Mouse (Mus musculus) yolk sac, embryonic 10.5 days (tissue): ENCODE data around the gene Nek6.
A peak's percentile ranks its signal among the peaks of the same experiment; 100 is the strongest.

Experiments used
- DNase-seq: peaks from one replicate; pipeline ENCODE4 v3.0.0-alpha.2; 2017; ENCODE audit warnings: low spot score

Gene Nek6

GRCm38 (mm10) chr2:38509004-38509719 is 2.3 kb upstream of the Nek6 start:
- DNase-seq, result no peak

DNA sequence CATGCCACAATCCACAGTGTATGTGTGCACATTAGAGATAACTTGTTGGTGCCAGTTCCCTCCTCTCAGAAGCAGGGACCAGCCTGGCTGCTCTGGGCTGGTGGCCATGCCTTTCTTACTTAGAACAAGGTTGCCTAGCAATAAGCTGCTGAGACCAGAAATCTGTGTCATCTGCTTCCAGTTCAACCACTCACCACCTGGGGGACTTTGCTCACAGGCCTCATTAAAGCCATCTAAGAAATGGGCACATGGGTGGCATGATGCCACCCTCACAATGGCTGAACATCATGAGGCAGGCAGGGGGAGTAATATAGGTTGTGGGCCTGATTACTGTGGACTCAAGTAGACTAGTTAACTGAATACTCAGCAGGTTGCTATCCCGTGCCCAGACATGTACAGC is 1.3 kb upstream of the Nek6 start:
- no peak for DNase-seq

DNA sequence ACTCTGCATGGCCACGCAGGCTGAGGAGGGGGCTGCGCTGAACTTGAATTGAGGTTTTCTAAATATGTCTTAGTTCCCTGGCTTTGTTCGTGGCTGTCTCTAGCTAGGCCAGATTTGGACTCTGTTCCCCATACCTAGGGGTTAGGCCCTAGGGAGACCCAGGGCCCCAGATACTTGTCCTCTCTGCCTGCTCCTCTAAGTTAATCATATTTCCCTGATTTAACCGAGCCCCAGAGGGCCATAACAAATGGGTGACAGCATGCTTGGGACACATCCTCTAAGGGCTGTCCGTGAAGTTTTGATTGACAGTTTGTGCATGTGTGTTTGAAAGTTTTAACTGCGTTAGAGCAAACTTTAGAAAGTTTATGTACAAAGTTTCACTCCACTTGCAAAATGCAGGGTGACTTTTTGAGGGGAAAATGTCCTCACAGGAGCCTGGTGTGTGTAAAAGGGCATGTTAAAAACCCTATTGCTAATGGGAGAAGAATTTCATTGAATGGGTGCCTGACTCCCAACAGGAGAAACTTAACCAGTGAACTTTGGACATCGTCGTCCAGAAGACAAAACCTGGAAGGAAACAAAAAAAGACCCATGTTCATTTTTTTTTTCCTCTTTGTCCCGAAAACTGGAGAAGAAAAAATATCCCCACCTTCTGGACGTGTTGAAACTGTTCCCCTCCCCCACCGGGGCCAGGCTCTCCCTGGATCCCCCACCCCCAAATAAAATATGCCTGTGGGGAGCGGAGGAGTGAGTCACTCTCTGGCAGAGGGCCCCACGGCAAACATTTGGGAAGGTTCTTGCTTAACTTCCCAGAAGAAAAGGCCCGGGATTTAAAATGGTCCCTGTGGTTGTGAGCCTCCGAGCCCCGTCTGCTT is 1.1 kb downstream of the Nek6 start:
- DNase-seq, result peak; percentile 50

DNA sequence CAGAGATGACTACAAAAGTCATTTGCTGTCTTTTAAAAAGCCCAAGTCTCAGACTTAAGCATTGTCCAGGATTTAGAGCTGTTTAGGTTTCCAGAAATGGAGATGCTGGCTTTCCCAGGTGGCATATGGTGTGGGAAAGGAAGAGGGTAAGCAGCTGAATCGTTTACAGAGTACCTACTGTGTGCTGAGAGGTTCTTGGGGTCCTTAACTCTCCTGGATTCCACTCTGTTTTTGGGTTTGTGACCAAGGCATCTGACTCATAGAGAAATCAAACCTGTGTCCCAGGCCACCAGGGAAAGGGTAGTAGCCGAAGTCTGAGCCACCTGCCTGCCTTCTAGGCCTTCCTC is 1.7 kb downstream of the Nek6 start:
- no peak for DNase-seq

GRCm38 (mm10) chr2:38514411-38514810 is 3.0 kb downstream of the Nek6 start:
- DNase-seq, result no peak

DNA sequence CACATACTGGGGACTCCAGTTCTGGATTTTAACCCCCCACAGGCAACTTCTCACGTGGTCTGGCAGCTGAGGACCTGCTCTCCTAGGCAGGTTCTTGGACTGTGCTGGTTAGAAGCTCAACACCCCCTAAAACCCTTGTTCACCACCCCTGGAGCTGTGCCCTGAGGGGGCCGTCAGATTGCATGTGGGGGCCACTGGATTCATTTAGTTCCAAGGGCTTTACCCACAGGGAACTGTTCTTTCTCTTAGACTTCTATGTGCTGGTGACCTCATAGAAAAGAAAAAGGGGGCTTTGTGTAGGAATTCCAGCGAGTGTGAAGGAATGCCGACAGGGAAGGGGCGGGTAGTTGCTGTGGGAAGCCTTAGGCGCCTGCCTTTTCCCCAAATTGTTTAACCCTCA is 4.0 kb downstream of the Nek6 start:
- DNase-seq, result peak; percentile 1

GRCm38 (mm10) chr2:38516471-38516870 is 5.0 kb downstream of the Nek6 start:
- DNase-seq, result no peak

- DNase-seq, result no peak
Observed at GRCm38 (mm10) chr2:38517045-38517444, 5.6 kb downstream of the Nek6 start.

DNA sequence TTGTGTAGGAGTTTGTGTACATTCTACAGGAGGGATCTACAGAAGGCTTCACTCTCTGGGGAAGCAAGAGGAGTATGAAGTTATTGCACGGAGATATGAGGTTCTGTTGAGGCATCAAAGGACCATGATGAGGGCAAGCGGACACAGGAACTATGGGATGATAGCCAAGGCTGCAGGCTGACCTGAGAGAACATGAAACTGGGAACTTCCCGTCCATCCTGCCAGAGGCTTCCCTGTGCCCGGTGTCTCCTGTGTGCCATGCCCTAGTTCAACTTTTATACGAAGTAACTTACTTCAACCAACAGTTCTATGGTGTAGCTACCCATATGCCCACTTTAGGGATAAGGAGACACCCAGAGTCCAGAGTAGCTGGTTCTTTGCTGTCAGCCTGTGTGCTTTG is 7.3 kb downstream of the Nek6 start:
- DNase-seq, result no peak

- no peak for DNase-seq
Observed at GRCm38 (mm10) chr2:38519934-38520333, 8.5 kb downstream of the Nek6 start.

GRCm38 (mm10) chr2:38521618-38522017 is 10.2 kb downstream of the Nek6 start:
- no peak for DNase-seq

GRCm38 (mm10) chr2:38522354-38522753 is 10.9 kb downstream of the Nek6 start:
- no peak for DNase-seq

DNA sequence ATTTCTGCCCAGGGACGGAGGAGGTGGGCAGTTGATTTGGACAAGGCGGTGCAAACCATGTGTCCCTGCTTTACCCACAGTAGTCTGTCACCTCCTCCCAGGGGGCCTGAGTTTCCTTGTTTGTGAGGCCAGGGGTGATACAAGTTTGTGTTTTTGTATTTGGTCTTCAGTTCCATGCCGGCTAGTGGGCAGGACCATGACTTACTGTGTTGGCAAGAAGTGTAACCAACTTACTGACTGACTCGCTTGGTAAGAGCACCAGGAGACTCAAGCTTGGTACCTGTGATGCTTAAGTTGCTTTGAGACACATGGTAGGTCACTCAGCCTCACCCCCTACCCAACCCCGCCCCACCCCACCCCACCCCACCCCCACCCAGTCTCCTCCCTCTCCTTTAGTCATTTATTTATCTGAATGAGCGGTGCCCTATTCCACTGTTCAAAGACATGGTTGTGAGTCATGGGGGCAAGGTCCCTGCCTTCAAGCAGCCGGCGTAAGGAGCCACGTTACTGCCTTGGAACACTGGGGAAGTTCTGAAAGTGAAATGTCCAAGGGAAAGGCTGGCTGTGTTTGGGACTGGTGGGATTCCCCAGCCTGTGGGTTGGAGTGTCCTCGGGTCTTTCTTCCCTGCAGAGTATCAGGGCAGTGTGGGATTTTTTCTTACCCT is 12.5 kb downstream of the Nek6 start:
- peak; percentile 70 for DNase-seq

- DNase-seq, result no peak
Observed at GRCm38 (mm10) chr2:38525034-38525433, 13.6 kb downstream of the Nek6 start.

- no peak for DNase-seq
Observed at GRCm38 (mm10) chr2:38529582-38530152, 18.2 kb downstream of the Nek6 start.

DNA sequence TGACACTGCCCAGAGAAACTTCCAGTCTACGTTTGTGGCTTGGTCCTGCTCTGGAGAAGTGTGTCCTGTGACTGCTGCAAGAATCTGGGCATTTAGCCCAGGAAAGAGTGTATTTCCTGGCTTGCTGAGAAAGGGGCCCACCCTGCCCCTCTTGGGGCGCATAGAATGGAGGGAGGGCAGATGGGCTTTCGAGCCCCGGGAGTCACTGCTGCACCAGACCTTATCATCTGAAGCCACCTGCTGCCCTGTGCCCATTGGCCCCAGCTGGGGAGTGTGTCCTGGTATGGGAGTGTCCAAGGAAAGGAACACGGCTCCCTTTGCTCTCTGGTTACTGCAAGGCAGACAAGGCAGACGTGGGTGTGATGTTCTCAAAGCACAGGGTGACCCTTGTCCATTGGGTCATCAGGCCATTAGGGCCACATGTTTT is 19.5 kb downstream of the Nek6 start:
- peak; percentile 81 for DNase-seq

- peak; percentile 75 for DNase-seq
Observed at GRCm38 (mm10) chr2:38533322-38533721, 21.9 kb downstream of the Nek6 start.

DNA sequence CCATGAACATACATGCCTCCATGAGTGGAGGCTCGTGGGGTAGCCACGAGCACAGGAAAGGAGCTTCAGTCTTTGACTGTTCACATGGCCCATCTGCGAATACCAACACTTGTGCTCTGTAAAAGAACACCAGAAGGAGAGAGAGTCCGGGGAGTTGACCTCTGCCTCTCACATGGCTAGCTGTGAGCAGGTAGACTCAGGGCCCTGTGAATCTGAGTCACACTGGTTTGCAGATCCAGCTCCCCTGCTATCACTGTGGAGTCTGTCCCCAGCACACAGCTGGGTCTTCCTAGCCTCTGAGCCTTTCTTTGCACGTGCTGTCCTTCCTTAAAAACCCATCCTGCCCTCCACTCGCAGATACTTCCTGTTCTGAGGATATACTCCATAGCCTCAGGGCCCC is 22.3 kb downstream of the Nek6 start:
- peak; percentile 67 for DNase-seq

DNA sequence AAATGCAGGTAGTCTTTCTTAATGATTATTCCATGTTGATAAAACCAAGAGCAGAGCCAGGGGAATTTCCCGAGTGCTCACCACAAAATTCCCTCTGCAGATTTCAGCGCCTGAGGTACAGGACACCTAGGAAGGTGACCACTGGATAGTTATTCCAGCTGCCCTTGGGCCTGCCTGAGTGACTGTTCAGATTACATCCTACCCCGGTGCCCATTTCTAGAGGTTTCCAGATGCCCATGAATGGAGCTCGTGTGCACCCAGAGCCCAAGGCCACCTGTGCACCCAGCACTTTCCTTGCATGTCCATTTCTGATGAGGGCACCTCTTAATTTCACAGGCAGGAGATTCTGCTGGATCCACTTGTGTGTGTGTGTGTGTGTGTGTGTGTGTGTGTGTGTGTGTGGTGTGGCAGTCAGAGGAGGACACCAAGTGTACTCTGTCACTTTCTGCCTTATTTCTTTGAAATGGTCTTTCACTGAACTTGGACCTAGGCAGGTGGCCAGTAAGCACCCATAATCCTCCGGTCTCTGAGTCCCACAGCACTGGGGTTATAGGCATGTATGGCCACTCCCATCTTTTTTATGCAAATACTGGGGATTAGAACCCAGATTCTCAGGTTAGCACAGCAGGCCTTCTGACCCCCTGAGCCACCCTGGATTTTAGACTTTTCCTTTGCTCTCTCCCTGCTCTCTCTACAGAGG is 22.9 kb downstream of the Nek6 start:
- no peak for DNase-seq

GRCm38 (mm10) chr2:38535051-38535450 is 23.6 kb downstream of the Nek6 start:
- DNase-seq, result no peak

- DNase-seq, result peak; percentile 58
Observed at GRCm38 (mm10) chr2:38535521-38536220, 24.2 kb downstream of the Nek6 start.
